Mouse (Mus musculus): ENCODE measurements around the gene Epor.
A peak's percentile ranks its signal among the peaks of the same experiment; 100 is the strongest.

Epor gene

GRCm38 (mm10) chr9:21936692-21937570 is 26.4 kb downstream of the Epor start, which contains the start of gene Plppr2:
Gene Plppr2, plus strand, starts transcription at chr9:21937033.
- peak; percentile 89 for DNase-seq (ENCODE audit: low read depth)

GRCm38 (mm10) chr9:21935466-21936131 is 27.7 kb downstream of the Epor start:
- DNase-seq (ENCODE audit: low read depth): no peak

- DNase-seq (ENCODE audit: low read depth): no peak
Measured at GRCm38 (mm10) chr9:21934021-21934420, 29.3 kb downstream of the Epor start.

- no peak for DNase-seq (ENCODE audit: low read depth)
Measured at GRCm38 (mm10) chr9:21932445-21933137, 30.7 kb downstream of the Epor start.

- no peak for DNase-seq (ENCODE audit: low read depth)
Measured at GRCm38 (mm10) chr9:21932006-21932405, 31.3 kb downstream of the Epor start.

GRCm38 (mm10) chr9:21929208-21929607 is 34.1 kb downstream of the Epor start:
- DNase-seq (ENCODE audit: low read depth): no peak

GRCm38 (mm10) chr9:21927208-21927753 is 36.0 kb downstream of the Epor start, which contains the start of the genes Ccdc159 and Tmem205:
Gene Ccdc159, plus strand, starts transcription at chr9:21927471.
Gene Tmem205, minus strand, starts transcription at chr9:21927556.
- peak; percentile 62 for DNase-seq (ENCODE audit: low read depth)

- no peak for DNase-seq (ENCODE audit: low read depth)
Measured at GRCm38 (mm10) chr9:21926784-21927183, 36.5 kb downstream of the Epor start.

- DNase-seq (ENCODE audit: low read depth): no peak
Measured at GRCm38 (mm10) chr9:21926155-21926554, 37.2 kb downstream of the Epor start.

- DNase-seq (ENCODE audit: low read depth): no peak
Measured at GRCm38 (mm10) chr9:21925506-21925905, 37.8 kb downstream of the Epor start.

GRCm38 (mm10) chr9:21925034-21925433 is 38.3 kb downstream of the Epor start:
- no peak for DNase-seq (ENCODE audit: low read depth)

- peak; percentile 38 for DNase-seq (ENCODE audit: low read depth)
Measured at GRCm38 (mm10) chr9:21924099-21924493, 39.2 kb downstream of the Epor start.

GRCm38 (mm10) chr9:21923490-21924098 is 39.7 kb downstream of the Epor start:
- DNase-seq (ENCODE audit: low read depth): no peak

GRCm38 (mm10) chr9:21923036-21923435 is 40.3 kb downstream of the Epor start:
- DNase-seq (ENCODE audit: low read depth): no peak

- DNase-seq (ENCODE audit: low read depth): no peak
Measured at GRCm38 (mm10) chr9:21918692-21919384, 44.5 kb downstream of the Epor start.

- DNase-seq (ENCODE audit: low read depth): peak; percentile 95
Measured at GRCm38 (mm10) chr9:21918035-21918592, 45.2 kb downstream of the Epor start, which contains the start of gene Rab3d. Gene Rab3d, minus strand, starts transcription at chr9:21918192.

GRCm38 (mm10) chr9:21917493-21918034 is 45.7 kb downstream of the Epor start:
- no peak for DNase-seq (ENCODE audit: low read depth)

- no peak for DNase-seq (ENCODE audit: low read depth)
Measured at GRCm38 (mm10) chr9:21916851-21917492, 46.3 kb downstream of the Epor start.

GRCm38 (mm10) chr9:21909474-21910223 is 53.7 kb downstream of the Epor start:
- no peak for DNase-seq (ENCODE audit: low read depth)
